Mouse (Mus musculus): ENCODE measurements at regions not wholly inside any gene's neighbourhood (a gene's known extent, or its start where the extent isn't known, plus 50 kb on each side); places are given as distances from the start of the nearest gene placed in this dataset.

DNA sequence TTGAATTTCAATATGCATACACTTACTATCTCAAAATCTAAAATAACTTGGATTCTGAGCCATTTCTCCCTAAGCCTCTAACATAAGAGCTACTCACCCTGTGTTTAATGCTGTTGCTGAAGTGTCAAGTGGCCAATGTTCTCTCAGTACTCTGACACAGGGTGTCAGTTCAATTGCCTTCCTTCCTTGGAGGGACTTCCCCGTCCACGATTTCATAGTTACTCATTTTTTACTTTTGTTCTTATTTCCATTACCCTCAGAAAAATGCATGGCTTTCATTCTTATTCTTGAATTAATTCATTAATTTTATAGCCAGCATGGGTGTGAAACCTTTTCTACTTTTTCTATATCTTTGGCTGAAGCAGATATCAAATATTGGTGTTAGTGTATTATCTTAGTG lies 623.9 kb downstream of the Kcnj2 start:
- H3K4me1 ChIP-seq = no peaks in the 10 kb centered on the region
- 75% methylated on average over 2 of the region's 2 CpGs for WGBS
- no peak for ATAC-seq (replicated peaks; ENCODE audit: low FRiP score)

DNA sequence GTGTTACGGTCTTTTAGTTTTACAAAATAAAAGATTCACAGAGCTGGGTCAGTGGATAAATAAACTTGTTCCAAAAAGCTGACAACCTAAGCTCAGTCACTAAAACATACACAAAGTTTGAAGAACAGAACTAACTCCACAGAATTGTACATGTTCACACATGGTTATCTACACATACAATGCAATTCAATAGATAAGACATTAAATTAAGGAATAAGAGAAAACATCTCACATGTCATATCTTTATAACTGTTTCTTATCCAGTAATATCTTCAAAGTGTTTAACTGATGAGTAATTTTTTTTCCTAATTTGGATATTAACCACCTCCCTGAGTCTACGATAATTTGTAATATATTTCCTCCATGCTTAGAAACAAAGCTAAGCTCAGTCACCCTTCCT lies 625.5 kb downstream of the Kcnj2 start:
- H3K9me3 ChIP-seq (replicated peaks) = no peaks in the 10 kb centered on the region
- ATAC-seq (replicated peaks; ENCODE audit: low FRiP score) = no peak
- H3K4me1 ChIP-seq = no peaks in the 10 kb centered on the region
- 80% methylated on average over 2 of the region's 2 CpGs for WGBS
- no peak overlapping the region for H3K27ac ChIP-seq
- H3K4me3 ChIP-seq (replicated peaks) = no peak overlapping the region
- H3K4me2 ChIP-seq = no peak overlapping the region
- H3K9ac ChIP-seq = no peak overlapping the region
- no peaks in the 10 kb centered on the region for H3K27me3 ChIP-seq
- H3K36me3 ChIP-seq = no peaks in the 10 kb centered on the region

More for the DNA sequence above, 623.9 kb downstream of the Kcnj2 start:
- Histone ChIP-seq H3K9me3 (replicated peaks) (no peaks in the 10 kb centered on the region), H3K36me3 (no peaks in the 10 kb centered on the region), H3K4me2 (no peak overlapping the region), H3K27me3 (no peaks in the 10 kb centered on the region), H3K27ac (no peak overlapping the region), H3K4me3 (replicated peaks) (no peak overlapping the region), H3K9ac (no peak overlapping the region)

DNA sequence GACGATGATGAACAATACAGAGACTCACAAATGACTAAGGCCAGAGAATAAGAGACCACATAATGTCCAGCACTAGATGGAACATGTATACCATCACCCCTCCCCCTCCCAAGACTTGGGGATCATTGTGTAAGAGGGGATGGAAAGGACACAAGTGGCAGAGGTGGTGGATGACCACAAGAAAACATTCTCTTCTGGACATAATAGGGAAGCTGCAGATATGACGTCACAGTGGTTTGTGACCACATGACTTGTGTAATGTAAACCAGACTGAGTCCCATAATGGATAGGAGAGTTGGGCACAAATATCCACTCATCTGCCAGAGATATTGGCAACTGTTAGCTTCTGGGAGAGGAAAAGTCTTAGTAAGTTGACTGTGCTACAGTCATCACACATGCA lies 630.7 kb downstream of the Kcnj2 start:
- no peaks in the 10 kb centered on the region for H3K4me1 ChIP-seq
- H3K4me2 ChIP-seq = no peak overlapping the region
- no peak overlapping the region for H3K4me3 ChIP-seq (replicated peaks)
- H3K36me3 ChIP-seq = no peaks in the 10 kb centered on the region
- no peaks in the 10 kb centered on the region for H3K27me3 ChIP-seq
- no peak overlapping the region for H3K9ac ChIP-seq
- H3K27ac ChIP-seq = no peak overlapping the region
- no peak for ATAC-seq (replicated peaks; ENCODE audit: low FRiP score)
- 92% methylated on average over 2 of the region's 2 CpGs for WGBS
- H3K9me3 ChIP-seq (replicated peaks) = no peaks in the 10 kb centered on the region

DNA sequence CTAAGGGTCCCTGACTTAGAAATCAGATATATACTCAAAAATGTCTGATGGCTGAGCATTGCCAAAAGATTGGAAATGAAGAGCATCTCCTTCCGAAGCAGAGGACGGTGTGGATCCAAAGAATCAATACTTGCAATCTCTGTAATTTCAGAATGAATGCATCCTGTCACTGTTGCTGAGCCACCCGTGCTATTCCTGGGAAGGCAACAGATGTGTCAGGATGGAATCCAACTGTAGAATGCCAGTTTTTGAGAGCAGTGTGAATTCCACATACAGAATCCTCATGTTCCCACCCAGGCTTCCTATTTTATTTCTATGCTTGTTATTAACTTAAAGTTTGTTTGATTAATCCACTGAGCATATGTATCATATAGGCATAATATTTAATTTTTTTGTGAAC lies 633.9 kb downstream of the Kcnj2 start:
- no peaks in the 10 kb centered on the region for H3K36me3 ChIP-seq
- H3K9me3 ChIP-seq (replicated peaks) = no peaks in the 10 kb centered on the region
- 89% methylated on average over 3 of the region's 3 CpGs for WGBS
- H3K4me1 ChIP-seq = no peaks in the 10 kb centered on the region
- no peak overlapping the region for H3K4me3 ChIP-seq (replicated peaks)
- no peak for ATAC-seq (replicated peaks; ENCODE audit: low FRiP score)
- H3K27ac ChIP-seq = no peak overlapping the region
- H3K4me2 ChIP-seq = no peak overlapping the region
- no peak overlapping the region for H3K9ac ChIP-seq
- H3K27me3 ChIP-seq = no peaks in the 10 kb centered on the region

DNA sequence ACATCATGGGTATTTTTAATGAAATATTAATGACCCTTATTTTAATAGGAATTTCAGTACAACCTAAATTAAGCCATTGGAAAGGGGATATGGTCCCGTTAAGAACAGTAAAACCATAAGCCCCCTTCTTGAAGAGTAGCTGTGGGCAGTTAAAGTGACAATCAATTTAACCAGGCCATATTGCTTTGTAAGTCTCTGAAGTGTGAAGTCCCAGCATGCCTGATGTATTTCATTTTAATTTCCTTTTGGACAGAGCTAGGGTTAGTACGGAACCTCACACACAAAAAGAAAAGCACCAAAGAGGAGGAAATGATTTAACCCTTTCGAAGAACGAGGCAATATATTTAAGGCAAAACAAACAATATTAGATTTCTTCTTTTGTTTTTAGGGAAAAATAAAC lies 640.9 kb downstream of the Kcnj2 start:
- Histone ChIP-seq H3K27me3 (no peaks in the 10 kb centered on the region), H3K4me3 (replicated peaks) (no peak overlapping the region), H3K9ac (no peak overlapping the region), H3K4me1 (no peaks in the 10 kb centered on the region), H3K4me2 (no peak overlapping the region), H3K9me3 (replicated peaks) (no peaks in the 10 kb centered on the region), H3K36me3 (no peaks in the 10 kb centered on the region), H3K27ac (no peak overlapping the region)
- WGBS = 9% methylated on average over 4 of the region's 4 CpGs
- ATAC-seq (replicated peaks; ENCODE audit: low FRiP score) = peak; percentile 69

DNA sequence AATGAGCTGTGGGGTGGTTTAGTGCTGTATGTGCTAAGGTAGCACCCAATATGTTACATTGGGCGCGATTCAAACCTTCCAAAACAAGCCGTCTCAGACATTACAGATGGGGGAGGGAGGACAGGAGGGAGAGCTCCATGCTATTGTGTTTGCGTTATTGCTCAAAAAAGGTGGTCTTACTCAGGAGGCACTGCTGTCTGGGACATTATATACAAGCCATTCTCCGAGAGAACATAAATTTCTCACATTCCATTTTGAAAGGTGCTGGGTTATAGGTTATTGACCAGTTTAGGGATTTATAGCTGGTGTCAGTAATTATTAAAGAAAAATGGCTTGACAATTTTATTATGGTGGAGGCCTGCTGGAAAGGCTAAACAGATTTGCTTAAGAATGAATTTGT lies 649.4 kb downstream of the Kcnj2 start:
- 43% methylated on average over 5 of the region's 5 CpGs for WGBS
- Histone ChIP-seq H3K27me3 (no peaks in the 10 kb centered on the region), H3K27ac (no peak overlapping the region), H3K9ac (no peak overlapping the region), H3K4me1 (no peaks in the 10 kb centered on the region), H3K4me2 (no peak overlapping the region), H3K4me3 (replicated peaks) (no peak overlapping the region), H3K36me3 (no peaks in the 10 kb centered on the region), H3K9me3 (replicated peaks) (no peaks in the 10 kb centered on the region)
- ATAC-seq (replicated peaks; ENCODE audit: low FRiP score) = no peak

DNA sequence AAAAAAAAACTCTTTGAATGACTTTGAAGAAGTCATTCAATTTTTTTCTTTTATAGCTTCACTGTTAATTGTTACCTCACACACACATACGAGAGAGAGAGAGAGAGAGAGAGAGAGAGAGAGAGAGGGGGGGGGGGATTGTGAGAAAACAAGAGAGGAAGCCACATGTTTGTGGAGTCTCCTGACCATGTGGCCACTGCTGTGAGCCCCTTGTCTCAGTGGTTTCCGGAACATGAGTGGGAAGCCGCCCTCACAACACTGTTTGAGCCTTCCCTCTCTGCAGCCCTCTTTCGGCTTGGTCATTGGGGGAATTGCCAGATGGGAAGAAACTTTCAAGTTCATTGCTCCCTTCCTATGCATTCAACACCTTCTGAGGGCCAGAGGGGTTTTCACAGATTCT lies 656.3 kb downstream of the Kcnj2 start:
- Histone ChIP-seq H3K4me3 (replicated peaks) (no peak overlapping the region), H3K4me2 (no peak overlapping the region), H3K36me3 (no peaks in the 10 kb centered on the region), H3K27ac (no peak overlapping the region), H3K4me1 (no peaks in the 10 kb centered on the region), H3K27me3 (no peaks in the 10 kb centered on the region), H3K9ac (no peak overlapping the region), H3K9me3 (replicated peaks) (no peaks in the 10 kb centered on the region)
- 65% methylated on average over 4 of the region's 4 CpGs for WGBS
- no peak for ATAC-seq (replicated peaks; ENCODE audit: low FRiP score)

DNA sequence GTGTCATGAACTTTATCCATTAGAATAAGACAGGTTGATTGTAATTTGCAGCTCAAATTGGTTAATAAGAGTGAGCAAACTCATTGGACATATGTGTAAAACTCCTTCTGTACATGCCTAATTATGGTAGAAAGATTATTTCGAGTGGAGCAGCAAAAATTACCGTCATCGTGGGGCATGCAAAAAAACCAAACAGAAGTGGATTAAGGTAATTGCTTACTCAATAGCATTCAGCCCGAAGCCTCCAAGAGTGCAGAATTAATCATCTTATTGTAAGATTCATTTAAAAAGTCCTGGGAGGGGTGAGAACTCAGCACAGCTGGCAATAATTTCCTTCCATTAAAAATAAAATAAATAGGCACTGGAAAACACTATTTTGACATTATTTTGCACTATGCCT lies 662.2 kb downstream of the Kcnj2 start:
- Histone ChIP-seq H3K4me2 (no peak overlapping the region), H3K9ac (no peak overlapping the region), H3K36me3 (no peaks in the 10 kb centered on the region), H3K4me3 (replicated peaks) (no peak overlapping the region), H3K27me3 (no peaks in the 10 kb centered on the region), H3K4me1 (peaks cover 3% of the 10 kb centered on the region; the same call in 1 of the 2 replicates), H3K9me3 (replicated peaks) (no peaks in the 10 kb centered on the region), H3K27ac (no peak overlapping the region)
- 85% methylated on average over 4 of the region's 4 CpGs for WGBS
- ATAC-seq (replicated peaks; ENCODE audit: low FRiP score) = no peak

DNA sequence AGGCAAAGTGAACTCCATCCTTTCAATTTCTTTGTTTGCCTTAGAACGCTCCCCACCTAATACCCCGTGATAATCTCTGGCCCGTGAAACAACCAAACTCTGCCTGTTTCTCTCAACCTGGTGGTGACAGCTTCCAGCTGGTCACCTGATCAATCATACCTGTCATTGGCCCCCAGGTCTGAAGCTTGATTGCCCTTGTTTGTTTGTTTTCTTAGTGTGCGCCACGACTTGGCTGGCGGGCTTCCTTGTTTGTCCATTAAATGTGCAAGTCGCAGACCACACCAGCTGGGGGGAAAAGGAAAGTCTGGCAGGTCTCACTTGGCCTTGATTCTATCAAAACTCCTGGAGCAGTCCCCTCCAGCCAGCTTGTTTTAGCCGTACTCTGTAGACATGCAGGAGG lies 666.1 kb downstream of the Kcnj2 start:
- no peaks in the 10 kb centered on the region for H3K36me3 ChIP-seq
- no peaks in the 10 kb centered on the region for H3K27me3 ChIP-seq
- ATAC-seq (replicated peaks; ENCODE audit: low FRiP score) = no peak; the same call in 1 of the 2 replicates
- H3K9me3 ChIP-seq (replicated peaks) = no peaks in the 10 kb centered on the region
- H3K4me1 ChIP-seq = peaks cover 3% of the 10 kb centered on the region; the same call in 1 of the 2 replicates
- H3K9ac ChIP-seq = no peak overlapping the region
- no peak overlapping the region for H3K27ac ChIP-seq
- H3K4me2 ChIP-seq = no peak overlapping the region
- WGBS = 10% methylated on average over 8 of the region's 8 CpGs
- no peak overlapping the region for H3K4me3 ChIP-seq (replicated peaks)

DNA sequence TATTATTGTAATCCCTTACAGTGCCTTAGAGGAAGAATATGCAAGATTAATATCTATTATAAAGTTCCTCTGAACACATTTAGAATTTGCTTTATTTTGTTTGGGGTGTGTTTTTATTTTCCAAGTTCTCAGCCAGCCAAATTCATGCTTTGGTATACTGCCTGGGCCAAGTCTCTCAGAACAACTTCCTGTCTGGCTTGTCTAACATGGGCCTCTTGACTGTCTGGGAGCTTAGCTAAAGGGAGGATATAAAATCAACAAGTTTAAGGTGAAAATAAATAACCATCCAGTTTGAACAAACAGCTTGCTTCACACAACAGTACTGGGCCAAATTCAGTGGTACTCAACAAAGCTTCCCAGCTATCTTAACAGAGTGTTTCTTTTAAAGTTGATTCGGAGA lies 669.5 kb downstream of the Kcnj2 start:
- Histone ChIP-seq H3K4me1 (peaks cover 3% of the 10 kb centered on the region; the same call in 1 of the 2 replicates), H3K27me3 (no peaks in the 10 kb centered on the region), H3K4me2 (no peak overlapping the region), H3K36me3 (no peaks in the 10 kb centered on the region), H3K4me3 (replicated peaks) (no peak overlapping the region), H3K9ac (no peak overlapping the region), H3K9me3 (replicated peaks) (no peaks in the 10 kb centered on the region), H3K27ac (no peak overlapping the region)
- ATAC-seq (replicated peaks; ENCODE audit: low FRiP score) = no peak
- WGBS = 76% methylated on average over 1 of the region's 1 CpGs

DNA sequence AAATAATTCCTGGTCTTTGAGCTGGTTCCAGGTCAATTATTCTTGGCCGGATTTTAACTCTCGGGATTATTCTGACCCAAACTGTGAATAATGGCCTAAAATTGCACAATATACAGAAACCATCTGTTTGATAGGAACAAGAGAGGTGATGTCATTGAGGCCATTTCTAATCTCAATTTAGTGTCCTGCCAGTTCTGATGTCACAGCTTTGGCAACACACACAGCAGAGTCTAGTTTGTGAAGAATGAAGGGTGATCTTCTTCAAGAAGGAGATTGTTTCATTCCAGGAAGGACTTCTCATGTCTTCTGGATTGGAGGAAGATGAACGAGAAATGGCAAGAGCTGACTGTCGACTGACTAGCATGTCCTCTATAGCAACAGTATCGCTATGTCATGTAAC lies 670.0 kb downstream of the Kcnj2 start:
- Histone ChIP-seq H3K9ac (no peak overlapping the region), H3K36me3 (no peaks in the 10 kb centered on the region), H3K4me2 (no peak overlapping the region), H3K27ac (no peak overlapping the region), H3K4me1 (peaks cover 3% of the 10 kb centered on the region; the same call in 1 of the 2 replicates), H3K4me3 (replicated peaks) (no peak overlapping the region), H3K27me3 (no peaks in the 10 kb centered on the region), H3K9me3 (replicated peaks) (no peaks in the 10 kb centered on the region)
- no peak for ATAC-seq (replicated peaks; ENCODE audit: low FRiP score)
- 81% methylated on average over 5 of the region's 5 CpGs for whole genome bisulfite sequencing

DNA sequence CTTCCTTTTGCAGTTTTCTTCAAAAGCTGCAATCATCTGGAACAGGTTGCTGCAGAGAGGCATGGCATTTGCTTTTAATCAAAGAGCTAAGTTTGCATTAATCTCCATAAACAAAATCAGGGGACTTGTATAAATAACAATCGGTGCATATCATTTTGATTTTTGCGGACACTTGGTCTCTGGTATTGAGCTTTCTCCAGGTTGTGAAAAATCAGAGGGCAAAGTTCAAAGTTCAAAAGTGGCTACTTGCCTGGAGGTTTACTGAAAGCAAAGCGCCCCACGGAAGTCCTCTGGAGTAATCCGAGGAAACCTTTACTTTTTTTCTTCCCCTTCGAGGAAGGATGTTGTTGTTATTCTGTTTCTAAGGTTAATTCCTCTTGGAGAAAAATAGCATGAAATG lies 677.4 kb downstream of the Kcnj2 start:
- no peak for ATAC-seq (replicated peaks; ENCODE audit: low FRiP score)
- Histone ChIP-seq H3K27me3 (no peaks in the 10 kb centered on the region), H3K27ac (no peak overlapping the region), H3K9ac (no peak overlapping the region), H3K4me2 (no peak overlapping the region), H3K4me1 (no peaks in the 10 kb centered on the region), H3K4me3 (replicated peaks) (no peak overlapping the region), H3K9me3 (replicated peaks) (no peaks in the 10 kb centered on the region), H3K36me3 (no peaks in the 10 kb centered on the region)
- 29% methylated on average over 6 of the region's 6 CpGs for WGBS

DNA sequence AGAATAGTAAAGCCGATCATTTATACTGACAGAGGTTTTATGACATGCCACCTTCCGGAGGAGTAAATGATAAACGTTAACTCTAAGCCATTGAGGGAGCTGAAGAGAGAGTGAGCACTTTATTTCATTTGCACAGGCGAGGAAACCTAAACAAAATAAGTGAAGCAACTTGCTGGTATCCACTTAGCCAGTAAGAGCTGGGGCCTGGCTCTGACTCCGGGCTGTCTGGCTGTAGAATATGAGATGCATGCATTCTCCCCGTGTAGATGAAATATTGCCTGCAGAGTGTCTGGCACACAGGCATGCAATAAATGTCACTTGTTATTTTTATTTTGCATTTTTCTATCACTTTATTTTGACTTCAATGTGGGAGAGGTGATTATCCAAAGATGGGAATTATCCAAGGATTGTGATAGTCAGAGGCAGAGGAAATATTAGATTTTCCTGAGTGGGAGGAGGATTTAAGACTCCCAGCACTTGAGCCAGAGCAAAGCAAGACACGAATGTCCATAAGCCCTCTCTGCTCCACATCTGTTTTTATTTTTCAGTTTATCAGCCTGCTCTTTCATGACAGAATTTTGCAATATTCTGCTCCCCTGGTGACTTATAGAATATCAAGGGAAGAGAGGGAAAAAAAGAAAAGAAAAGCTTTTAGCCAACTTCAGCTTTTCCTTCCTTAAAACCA lies 681.4 kb downstream of the Kcnj2 start:
- 42% methylated on average over 7 of the region's 7 CpGs for WGBS
- H3K27me3 ChIP-seq = 0 out of 2 replicates have a peak, but pooled peaks cover 2% of the 10 kb centered on the region
- H3K9me3 ChIP-seq (replicated peaks) = no peaks in the 10 kb centered on the region
- H3K4me3 ChIP-seq (replicated peaks) = no peak overlapping the region
- no peak overlapping the region for H3K27ac ChIP-seq
- no peak overlapping the region for H3K4me2 ChIP-seq
- no peak overlapping the region for H3K9ac ChIP-seq
- H3K36me3 ChIP-seq = no peaks in the 10 kb centered on the region
- H3K4me1 ChIP-seq = no peaks in the 10 kb centered on the region
- no peak for ATAC-seq (replicated peaks; ENCODE audit: low FRiP score)
